Mouse (Mus musculus): Measurements from ENCODE around the gene Ets2. TPM values are rescaled to one million over a fixed set of nuclear protein-coding genes. Genes with fewer than 3 reads are reported as not detected.
"Not testable (repeated sequence)": the region's sequence is repeated elsewhere in the genome, so short reads cannot be mapped to it uniquely, and the experiment has no call there.

The Ets2 gene
- polyA plus RNA-seq, 2 experiments from 2014 or later: 4.2 to 4.3 TPM

DNA sequence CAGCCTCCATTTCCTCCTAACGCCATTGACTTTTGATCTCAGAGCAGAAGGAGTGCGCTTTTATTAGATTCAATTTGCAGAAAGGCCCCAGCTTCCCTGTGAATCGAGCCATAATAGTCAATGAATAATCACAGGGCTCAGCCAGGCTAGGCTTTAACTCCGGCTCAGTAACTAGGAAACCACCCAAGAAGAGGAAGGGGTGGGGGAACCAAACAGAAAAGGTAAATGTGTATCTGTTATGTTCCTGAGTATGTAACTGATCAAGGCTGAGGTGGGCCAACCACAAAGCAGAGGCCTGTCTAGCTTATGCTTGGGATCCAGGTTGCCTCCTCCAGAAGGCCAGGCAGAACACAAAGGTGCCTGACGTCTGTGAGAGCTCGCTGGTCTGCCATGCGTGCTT, 1.7 kb upstream of the Ets2 start:
- ATAC-seq: no peak

DNA sequence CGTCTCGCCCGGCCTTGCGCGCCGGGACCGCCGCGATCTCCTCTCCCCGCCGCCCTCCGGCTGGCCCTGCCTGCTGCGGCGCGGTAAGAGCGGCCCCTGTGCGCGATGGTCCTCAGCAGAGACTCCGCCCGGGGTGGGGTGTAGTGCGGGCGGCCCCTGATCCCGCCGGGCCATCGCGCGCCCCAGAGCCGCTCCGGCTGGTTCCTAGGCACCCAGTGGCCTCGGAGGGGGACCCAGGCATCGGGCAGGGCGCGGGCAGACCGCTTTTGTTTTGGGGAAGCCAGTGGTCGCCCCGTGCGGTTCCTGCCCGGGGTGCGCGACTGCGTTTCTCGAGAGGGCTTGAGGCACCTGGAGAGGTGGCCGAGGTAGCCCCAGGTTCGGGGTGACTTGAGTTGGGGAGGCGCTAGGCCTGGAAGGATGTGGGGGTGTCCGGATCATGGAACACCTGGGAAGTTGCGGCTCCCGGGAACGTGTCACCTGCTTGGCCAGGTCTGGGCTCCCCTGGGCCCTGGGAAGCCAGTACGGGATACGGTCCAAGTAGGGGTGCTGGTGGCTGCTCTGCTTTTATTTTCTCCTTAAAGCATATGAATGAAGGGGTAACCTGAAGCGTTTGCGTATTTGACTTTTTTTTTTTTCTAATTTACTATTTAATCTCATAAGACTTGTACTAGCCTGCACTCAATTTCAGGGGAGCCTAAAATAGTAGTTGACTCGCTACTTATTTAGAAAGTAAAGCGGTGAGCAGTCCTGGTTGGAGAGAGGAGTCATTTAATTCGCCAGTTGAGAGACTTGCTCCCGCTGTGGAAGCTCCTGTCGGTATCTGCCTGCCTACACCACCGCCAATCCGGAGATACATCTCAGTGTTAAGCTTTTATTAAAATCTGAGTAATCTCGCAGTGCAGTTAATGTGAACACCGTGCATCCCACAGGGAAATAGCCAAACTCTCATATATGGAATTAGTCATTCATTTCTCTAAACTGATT, 979 bp downstream of the Ets2 start:
- peak; percentile 25 for ATAC-seq

- no peak for ATAC-seq
These were observed 2.1 kb downstream of the Ets2 start for GRCm38 (mm10) chr16:95703958-95704357.

DNA sequence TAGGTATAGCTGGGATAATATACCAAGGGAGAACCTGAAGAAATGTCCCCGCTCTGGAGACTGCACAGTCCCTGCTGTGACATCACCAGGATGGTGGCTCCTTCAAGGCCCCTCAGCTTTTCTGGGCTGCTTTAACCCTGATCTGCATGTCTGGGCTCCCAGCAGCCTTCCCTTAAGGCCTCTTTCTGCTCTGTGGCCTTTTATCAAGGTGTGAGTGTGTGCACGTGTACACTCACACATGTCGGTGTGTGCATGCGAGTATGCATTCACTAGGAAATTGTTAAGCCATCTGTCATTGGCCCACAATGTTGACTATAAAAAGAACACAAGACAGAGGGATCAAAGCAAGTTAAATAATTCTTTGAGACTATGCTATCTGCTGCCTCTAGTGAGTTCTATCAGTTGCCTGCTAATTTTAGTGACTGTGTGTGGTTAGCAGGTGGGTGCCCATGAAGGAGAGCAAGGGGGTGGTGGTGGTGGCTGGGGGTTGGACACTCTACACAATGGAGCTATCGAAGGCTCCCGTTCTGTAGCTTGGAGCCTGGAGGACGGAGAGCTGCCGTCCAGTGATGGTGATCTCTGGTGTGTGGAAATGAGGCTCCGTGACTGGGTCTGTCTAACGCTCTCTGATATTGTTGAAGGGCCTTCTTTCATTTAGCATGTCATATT, 2.9 kb downstream of the Ets2 start:
- no peak for ATAC-seq

GRCm38 (mm10) chr16:95705771-95706170, 3.9 kb downstream of the Ets2 start:
- ATAC-seq: no peak

DNA sequence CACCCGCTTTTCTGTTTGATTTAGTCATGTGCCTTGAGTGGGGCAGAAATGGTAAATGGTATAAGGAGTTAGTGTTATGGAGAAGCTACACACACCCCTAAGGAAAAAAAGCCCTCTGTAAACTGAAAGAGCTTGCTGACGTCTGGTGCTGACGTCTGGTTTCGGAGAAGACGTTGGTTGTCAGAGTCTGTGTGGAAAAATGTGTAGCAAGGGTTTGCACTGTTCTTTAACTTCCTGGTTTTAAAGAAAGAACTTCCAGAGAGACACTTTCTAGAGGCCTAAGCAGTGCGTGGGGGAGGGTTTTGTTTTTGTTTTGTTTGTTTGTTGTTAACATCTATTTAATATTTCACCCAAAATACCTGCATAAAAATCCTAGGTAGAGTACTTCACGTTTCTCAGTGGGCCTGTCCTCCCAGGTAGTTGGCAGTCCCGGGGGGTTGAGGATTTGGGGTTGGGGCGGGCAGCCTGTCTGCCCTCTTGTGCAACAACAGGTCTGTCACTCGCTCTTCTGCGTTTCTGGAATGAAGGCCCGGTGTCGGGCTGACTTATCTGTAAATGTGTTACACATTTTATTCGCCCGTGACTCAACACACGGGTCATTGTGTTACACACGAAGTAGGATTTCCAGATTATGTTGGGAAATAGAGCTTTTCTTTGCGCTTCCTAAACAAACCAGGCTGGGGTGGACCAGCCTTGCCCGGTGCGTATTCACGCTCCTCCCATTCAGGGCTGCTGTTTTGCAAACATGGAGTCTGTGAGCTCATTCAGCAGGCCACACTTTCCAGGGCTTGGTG, 6.5 kb downstream of the Ets2 start:
- ATAC-seq: peak; percentile 33

DNA sequence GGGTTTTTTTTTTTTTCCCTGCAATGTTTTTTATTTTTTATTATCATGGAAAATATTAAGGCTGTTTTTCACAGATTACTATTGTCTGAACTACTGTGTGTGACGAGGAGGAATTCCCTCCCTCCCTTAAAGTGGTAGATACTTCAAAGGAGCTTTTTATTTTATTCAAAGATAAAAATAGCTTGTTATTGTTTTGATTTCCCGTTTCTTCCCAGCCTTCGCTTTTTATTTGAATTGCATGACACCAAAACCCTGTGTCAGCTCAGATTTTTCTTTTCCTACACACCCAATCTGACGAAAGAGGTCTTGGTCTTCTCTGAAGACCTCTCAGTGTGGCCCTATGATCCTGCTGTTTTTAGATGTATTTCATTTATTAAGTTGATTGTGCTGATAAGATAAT, 7.3 kb downstream of the Ets2 start:
- no peak for ATAC-seq

DNA sequence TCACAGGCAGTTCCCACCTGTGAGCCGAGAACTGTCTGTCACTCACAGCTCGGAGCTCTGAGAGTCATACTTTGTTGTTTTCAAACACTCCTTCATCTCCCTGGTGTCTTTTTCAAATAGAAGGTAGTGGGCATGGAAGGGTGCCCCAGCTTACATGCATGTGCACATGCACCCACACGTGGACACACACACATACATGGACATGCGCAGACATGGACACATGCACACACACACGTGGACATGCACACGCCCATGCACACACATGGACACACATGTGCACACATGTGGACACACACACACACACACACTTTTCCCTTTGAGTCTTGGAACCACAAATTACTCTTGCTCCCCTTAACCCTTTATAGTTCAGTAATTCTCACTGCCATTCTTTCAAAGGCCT, 8.3 kb downstream of the Ets2 start:
- no peak for ATAC-seq

DNA sequence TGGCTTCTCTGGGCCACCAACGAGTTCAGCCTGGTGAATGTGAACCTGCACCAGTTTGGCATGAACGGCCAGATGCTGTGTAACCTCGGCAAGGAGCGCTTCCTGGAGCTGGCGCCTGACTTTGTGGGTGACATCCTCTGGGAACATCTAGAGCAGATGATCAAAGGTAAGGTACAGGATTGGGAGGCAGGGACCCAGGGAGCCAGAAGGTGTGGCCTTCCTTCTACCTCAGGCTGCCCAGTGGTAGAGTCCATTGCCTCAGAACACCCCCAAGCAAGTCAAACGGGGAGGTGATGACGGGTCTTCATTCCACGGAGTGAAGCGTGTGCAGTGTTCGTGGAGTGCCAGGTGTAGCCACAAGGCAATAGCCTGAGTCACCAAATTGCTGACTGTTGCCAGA, 10.2 kb downstream of the Ets2 start:
- ATAC-seq: no peak

DNA sequence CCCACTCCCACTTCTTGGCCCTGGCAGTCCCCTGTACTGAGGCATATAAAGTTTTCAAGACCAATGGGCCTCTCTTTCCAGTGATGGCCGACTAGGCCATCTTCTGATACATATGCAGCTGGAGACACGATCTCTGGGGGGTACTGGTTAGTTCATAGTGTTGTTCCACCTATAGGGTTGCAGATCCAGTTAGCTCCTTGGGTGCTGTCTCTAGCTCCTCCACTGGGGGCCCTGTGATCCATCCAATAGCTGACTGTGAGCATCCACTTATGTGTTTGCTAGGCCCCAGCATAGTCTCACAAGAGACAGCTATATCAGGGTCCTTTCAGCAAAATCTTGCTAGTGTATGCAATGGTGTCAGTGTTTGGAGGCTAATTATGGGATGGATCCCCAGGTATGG, 11.2 kb downstream of the Ets2 start:
- not testable (repeated sequence) for ATAC-seq

GRCm38 (mm10) chr16:95715026-95715425, 13.2 kb downstream of the Ets2 start:
- ATAC-seq: no peak

- ATAC-seq: no peak
These were observed 14.3 kb downstream of the Ets2 start for GRCm38 (mm10) chr16:95716061-95716706.

DNA sequence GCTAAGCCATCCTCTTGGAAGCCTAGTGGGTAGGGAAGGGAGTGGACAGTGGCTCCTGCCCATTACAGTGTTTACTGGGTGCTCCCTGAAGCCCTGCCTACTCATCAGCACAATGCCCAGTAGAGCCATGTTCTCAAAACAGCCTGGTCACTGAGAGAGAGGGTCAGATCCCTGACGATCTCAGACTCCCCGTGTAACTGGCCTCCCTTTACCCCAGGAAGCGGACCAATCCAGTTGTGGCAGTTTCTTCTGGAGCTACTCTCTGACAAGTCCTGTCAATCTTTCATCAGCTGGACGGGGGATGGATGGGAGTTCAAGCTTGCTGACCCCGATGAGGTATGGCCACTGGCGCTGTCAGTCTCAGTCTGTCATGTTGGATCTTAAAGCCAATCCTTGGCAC, 15.8 kb downstream of the Ets2 start:
- ATAC-seq: no peak

DNA sequence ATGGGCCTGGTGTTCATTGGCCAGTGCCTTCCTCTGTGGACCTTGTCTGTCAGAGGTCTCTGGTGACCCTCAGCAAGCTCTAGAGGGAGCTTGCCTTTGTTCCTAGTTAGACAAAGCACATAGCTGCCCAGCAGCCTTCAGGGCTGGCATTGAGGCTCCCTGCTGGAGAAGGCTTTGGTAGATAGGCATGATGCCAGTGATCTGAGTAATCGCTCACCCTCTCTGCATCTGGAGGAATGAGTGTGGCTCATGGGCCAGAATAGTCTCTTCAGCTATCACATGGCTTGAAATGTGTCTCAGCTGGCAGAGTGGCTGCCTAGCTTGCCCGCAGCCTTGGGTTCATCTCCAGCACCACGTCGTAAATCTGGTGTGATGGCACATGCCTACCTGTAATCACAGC, 16.2 kb downstream of the Ets2 start:
- ATAC-seq: no peak

DNA sequence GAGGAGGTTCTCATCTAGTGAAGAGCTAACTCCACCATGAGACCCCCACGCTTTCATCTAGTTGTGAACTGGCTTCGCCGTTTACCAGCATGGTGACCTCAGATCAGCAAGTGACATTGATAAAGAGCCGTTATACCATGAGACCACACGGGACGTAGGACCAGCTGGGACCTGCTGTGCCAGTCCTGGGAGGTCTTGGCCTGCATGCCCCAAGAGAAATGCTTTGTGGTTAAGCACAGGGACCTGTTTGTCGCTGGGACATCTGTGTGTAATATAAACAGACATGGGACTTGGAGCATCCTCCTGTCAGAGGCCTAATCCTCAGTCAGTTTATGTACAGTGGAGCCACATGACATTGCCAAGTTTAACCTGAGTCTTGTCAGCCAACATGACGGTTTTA, 18.7 kb downstream of the Ets2 start:
- ATAC-seq: no peak

DNA sequence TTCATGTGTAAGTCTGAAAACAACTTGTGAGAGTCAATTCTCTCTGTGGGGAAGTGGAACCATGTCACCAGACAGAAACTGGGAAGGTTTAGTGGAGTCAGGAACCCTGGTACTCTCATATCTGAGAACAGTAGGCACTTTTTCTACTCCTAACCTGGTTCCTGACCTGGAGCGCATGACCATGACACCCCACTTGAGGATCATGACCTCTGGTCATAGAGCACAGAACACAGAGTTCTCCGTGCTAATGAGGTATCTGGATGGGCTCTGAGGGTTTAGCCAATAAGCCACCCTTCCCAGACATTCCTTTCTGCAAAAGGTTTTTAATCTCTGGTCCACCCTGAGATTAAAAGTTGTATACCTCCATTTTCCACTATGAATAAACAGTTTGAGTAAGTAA, 22.4 kb downstream of the Ets2 start:
- ATAC-seq: no peak

- ATAC-seq: no peak
These were observed 22.9 kb downstream of the Ets2 start for GRCm38 (mm10) chr16:95724776-95725175.

- no peak for ATAC-seq
These were observed 24.9 kb downstream of the Ets2 start for GRCm38 (mm10) chr16:95726802-95727201.

- ATAC-seq: peak; percentile 99
These were observed 26.9 kb downstream of the Ets2 start for GRCm38 (mm10) chr16:95728453-95729435.

DNA sequence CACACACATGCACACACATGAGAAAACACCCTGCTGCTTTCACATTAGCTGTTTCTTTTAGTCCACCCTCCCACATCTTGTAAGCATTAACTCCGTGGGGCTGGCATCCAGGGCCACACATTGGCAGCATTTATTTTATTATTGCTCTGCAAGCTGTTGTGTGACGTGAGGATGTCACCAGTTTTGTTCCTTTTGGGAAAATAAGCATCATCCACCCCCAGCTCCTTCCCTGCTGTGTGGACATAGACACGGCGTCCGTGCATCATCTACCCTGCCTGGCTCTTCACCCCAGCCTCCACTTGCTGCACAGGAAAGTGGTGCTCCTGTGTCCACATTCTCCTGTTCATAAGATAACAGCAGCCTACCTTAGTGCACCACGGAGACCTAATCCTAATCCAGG, 27.9 kb downstream of the Ets2 start:
- ATAC-seq: no peak

GRCm38 (mm10) chr16:95734785-95735184, 32.9 kb downstream of the Ets2 start:
- ATAC-seq: no peak
